Mouse (Mus musculus): ENCODE results near the gene Tenm2. TPM values are rescaled to one million over a fixed set of nuclear protein-coding genes. Genes with fewer than 3 reads are reported as not detected.

Tenm2 gene
- not detected in 2 replicates for polyA plus RNA-seq (2012; ENCODE audit: insufficient read depth, insufficient read length, missing spikeins)

GRCm38 (mm10) chr11:37235914-37236600 lies at the start of gene Tenm2:
Tenm2 (minus strand) TSS chr11:37235964.
- TF ChIP-seq POLR2A (IDR thresholded peaks at IDR 0.05; ENCODE audit: borderline replicate concordance, low read depth, low read length): no peak
- no peak for TF ChIP-seq CTCF (IDR thresholded peaks at IDR 0.05; ENCODE audit: low read depth, low read length)
- Histone ChIP-seq H3K4me3 (ENCODE audit: insufficient read depth, low read length) (peak within 1 kb of the TSS; percentile 51), H3K4me1 (ENCODE audit: control insufficient read depth, insufficient read depth, low read length) (no peaks in the 10 kb centered on the region)

GRCm38 (mm10) chr11:37285186-37285585 lies 49.4 kb upstream of the Tenm2 start:
- Histone ChIP-seq H3K4me3 (ENCODE audit: insufficient read depth, low read length) (no peak overlapping the region), H3K4me1 (ENCODE audit: control insufficient read depth, insufficient read depth, low read length) (no peaks in the 10 kb centered on the region), H3K27ac (ENCODE audit: insufficient read depth, low read depth, low read length) (no peak overlapping the region)
- TF ChIP-seq CTCF (IDR thresholded peaks at IDR 0.05; ENCODE audit: low read depth, low read length) (no peak), POLR2A (IDR thresholded peaks at IDR 0.05; ENCODE audit: borderline replicate concordance, low read depth, low read length) (no peak)

More at GRCm38 (mm10) chr11:37235914-37236600, at the start of gene Tenm2:
- no peak within 1 kb of the TSS for H3K27ac ChIP-seq (ENCODE audit: insufficient read depth, low read depth, low read length)

DNA sequence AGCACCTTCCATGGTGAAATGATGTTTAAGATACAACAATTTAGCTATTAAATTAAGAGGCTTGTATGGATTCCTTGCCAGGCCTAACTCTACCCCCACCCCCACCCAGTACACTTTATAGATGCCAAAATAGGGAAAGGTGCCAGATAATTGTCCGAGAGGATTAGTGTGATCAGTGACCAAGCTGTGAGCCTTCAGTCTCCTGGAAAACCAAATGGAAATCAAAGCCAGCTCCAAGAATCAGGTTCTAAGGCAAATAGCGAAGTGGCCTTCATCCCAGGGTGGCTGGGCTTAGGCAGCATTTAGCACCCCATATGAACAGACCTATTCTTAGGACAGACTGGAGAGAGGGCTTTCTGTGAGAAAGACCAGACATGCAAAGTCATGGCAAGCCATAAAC lies 13.0 kb upstream of the Tenm2 start:
- TF ChIP-seq CTCF (IDR thresholded peaks at IDR 0.05; ENCODE audit: low read depth, low read length) (no peak), POLR2A (IDR thresholded peaks at IDR 0.05; ENCODE audit: borderline replicate concordance, low read depth, low read length) (no peak)
- no peak overlapping the region for H3K27ac ChIP-seq (ENCODE audit: insufficient read depth, low read depth, low read length)
- no peaks in the 10 kb centered on the region for H3K4me1 ChIP-seq (ENCODE audit: control insufficient read depth, insufficient read depth, low read length)
- no peak overlapping the region for H3K4me3 ChIP-seq (ENCODE audit: insufficient read depth, low read length)

- no peak overlapping the region for H3K27ac ChIP-seq (ENCODE audit: insufficient read depth, low read depth, low read length)
- H3K4me1 ChIP-seq (ENCODE audit: control insufficient read depth, insufficient read depth, low read length): no peaks in the 10 kb centered on the region
- no peak overlapping the region for H3K4me3 ChIP-seq (ENCODE audit: insufficient read depth, low read length)
- TF ChIP-seq POLR2A (IDR thresholded peaks at IDR 0.05; ENCODE audit: borderline replicate concordance, low read depth, low read length): no peak
These were observed 1.4 kb upstream of the Tenm2 start for GRCm38 (mm10) chr11:37237096-37237725.

DNA sequence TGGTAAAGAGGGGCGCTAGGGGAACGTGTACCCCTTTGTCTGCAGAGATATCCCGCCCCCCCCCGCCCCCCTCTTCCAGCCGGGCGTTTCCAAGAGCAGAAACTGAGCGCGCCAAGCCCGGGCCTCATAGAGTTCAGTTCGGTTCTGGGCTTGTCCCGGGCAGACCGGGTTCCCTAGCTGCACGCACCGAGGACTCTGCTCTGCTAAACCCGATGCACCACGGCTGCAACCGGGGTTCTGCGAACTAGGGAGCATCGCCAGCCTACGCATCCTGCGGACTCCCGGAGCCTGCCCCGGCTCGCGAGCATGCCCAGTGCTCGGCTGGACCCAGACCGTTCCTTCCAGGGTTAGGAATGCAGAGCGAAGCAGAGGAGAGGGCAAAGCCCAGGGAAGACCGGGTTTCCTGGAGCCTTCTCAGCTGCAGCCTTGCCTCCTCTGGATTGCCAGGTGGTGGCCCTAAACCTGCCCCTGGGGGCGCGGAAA lies 878 bp upstream of the Tenm2 start:
- Histone ChIP-seq H3K27ac (ENCODE audit: insufficient read depth, low read depth, low read length) (no peak overlapping the region), H3K4me3 (ENCODE audit: insufficient read depth, low read length) (peak overlapping the region; percentile 10; the same call in 1 of the 2 replicates), H3K4me1 (ENCODE audit: control insufficient read depth, insufficient read depth, low read length) (no peaks in the 10 kb centered on the region)
- TF ChIP-seq CTCF (IDR thresholded peaks at IDR 0.05; ENCODE audit: low read depth, low read length) (no peak), POLR2A (IDR thresholded peaks at IDR 0.05; ENCODE audit: borderline replicate concordance, low read depth, low read length) (no peak)

DNA sequence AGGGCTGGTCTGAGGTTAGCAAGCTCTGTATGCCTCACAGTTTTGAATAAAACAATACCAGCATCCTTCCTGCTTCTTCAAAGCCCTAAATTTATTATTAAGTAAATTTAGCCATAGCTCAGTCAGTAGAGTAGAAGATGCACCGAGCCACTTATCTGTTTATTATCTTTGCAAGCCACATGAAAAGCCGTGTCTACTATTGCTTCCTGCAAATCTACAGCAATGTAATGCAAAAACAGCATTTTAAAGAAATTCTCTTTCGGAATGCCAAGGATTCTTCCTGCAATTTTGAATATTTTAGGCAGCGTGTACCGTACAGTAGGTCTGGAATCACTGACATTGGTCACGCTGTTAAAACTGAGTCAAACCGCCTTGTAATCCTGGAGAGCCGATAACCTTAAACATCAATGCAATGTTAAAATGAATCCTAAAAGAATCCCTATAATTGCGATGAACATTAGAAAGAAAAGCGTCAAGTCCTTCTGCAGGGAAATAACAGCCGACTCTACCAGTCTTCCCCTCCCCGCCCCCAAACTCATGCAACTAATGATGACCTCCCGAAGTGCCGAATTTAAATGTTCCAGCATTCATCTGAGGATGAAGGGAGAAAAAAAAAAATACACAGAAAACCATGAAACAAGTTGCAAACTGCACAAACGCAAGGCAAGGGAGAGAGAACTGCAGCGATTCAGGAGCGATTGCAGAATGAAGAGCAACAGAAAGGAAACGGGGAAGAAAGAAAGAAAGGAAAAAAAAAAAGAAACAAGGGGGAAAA lies 556 bp downstream of the Tenm2 start:
- H3K4me3 ChIP-seq (ENCODE audit: insufficient read depth, low read length): peak overlapping the region; percentile 51; the same call in 1 of the 2 replicates
- TF ChIP-seq CTCF (IDR thresholded peaks at IDR 0.05; ENCODE audit: low read depth, low read length): no peak
- no peak for TF ChIP-seq POLR2A (IDR thresholded peaks at IDR 0.05; ENCODE audit: borderline replicate concordance, low read depth, low read length)
- H3K27ac ChIP-seq (ENCODE audit: insufficient read depth, low read depth, low read length): no peak overlapping the region

DNA sequence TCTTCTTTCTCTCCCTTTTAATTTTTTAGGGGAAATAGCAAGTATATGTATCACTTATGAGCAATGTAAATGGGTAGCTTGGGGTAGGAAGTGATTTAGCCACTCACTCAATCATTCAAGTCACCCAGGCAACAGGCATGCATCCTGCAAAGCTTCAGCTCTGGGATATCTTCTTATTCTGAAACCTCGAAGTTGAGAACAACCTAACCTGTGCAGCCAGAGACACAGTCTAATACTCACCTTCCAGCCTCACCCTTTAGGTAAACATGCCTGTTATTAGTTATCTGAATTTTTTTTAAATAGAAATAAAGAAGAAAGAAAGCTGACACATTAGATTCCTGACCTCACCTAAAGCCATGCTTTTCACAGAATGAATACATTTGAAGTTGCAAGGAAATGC lies 8.4 kb downstream of the Tenm2 start:
- TF ChIP-seq CTCF (IDR thresholded peaks at IDR 0.05; ENCODE audit: low read depth, low read length): no peak
- no peak for TF ChIP-seq POLR2A (IDR thresholded peaks at IDR 0.05; ENCODE audit: borderline replicate concordance, low read depth, low read length)
- no peaks in the 10 kb centered on the region for H3K4me1 ChIP-seq (ENCODE audit: control insufficient read depth, insufficient read depth, low read length)
- no peak overlapping the region for H3K4me3 ChIP-seq (ENCODE audit: insufficient read depth, low read length)
- no peak overlapping the region for H3K27ac ChIP-seq (ENCODE audit: insufficient read depth, low read depth, low read length)

More for the DNA sequence above, 556 bp downstream of the Tenm2 start:
- no peaks in the 10 kb centered on the region for H3K4me1 ChIP-seq (ENCODE audit: control insufficient read depth, insufficient read depth, low read length)

DNA sequence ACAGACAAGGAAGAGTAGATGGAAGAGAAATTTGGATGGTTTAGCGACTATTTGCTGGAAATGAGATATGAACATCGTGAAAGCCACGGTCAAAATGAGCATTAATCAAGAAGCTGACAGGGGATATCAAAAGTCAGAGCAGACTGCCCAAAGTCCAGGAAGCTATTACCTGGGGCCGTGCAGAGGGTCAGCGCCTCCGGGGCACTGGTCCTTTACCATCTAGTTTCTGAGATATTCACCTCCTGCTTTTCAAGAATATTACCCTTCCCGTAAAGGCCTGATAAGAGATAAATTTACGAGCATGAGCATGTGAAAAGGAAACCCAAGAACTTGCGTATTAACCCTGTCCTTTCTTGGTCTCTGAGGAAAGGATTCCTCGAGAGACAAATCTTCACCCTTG lies 8.8 kb downstream of the Tenm2 start:
- Histone ChIP-seq H3K27ac (ENCODE audit: insufficient read depth, low read depth, low read length) (no peak overlapping the region), H3K4me3 (ENCODE audit: insufficient read depth, low read length) (no peak overlapping the region), H3K4me1 (ENCODE audit: control insufficient read depth, insufficient read depth, low read length) (no peaks in the 10 kb centered on the region)
- TF ChIP-seq CTCF (IDR thresholded peaks at IDR 0.05; ENCODE audit: low read depth, low read length) (no peak), POLR2A (IDR thresholded peaks at IDR 0.05; ENCODE audit: borderline replicate concordance, low read depth, low read length) (no peak)

GRCm38 (mm10) chr11:37222737-37223136 lies 13.0 kb downstream of the Tenm2 start:
- no peak overlapping the region for H3K27ac ChIP-seq (ENCODE audit: insufficient read depth, low read depth, low read length)
- no peak for TF ChIP-seq POLR2A (IDR thresholded peaks at IDR 0.05; ENCODE audit: borderline replicate concordance, low read depth, low read length)
- TF ChIP-seq CTCF (IDR thresholded peaks at IDR 0.05; ENCODE audit: low read depth, low read length): no peak

More at GRCm38 (mm10) chr11:37222737-37223136, 13.0 kb downstream of the Tenm2 start:
- no peaks in the 10 kb centered on the region for H3K4me1 ChIP-seq (ENCODE audit: control insufficient read depth, insufficient read depth, low read length)
- no peak overlapping the region for H3K4me3 ChIP-seq (ENCODE audit: insufficient read depth, low read length)

All from bone marrow macrophage, adult 2 months (primary cell).